Mouse (Mus musculus): Measurements from ENCODE around the gene Ccr8. TPM values are rescaled to one million over a fixed set of nuclear protein-coding genes. Genes with fewer than 3 reads are reported as not detected.

Ccr8 gene
- total RNA-seq (2021): not detected
- long read RNA-seq: 0 reads

DNA sequence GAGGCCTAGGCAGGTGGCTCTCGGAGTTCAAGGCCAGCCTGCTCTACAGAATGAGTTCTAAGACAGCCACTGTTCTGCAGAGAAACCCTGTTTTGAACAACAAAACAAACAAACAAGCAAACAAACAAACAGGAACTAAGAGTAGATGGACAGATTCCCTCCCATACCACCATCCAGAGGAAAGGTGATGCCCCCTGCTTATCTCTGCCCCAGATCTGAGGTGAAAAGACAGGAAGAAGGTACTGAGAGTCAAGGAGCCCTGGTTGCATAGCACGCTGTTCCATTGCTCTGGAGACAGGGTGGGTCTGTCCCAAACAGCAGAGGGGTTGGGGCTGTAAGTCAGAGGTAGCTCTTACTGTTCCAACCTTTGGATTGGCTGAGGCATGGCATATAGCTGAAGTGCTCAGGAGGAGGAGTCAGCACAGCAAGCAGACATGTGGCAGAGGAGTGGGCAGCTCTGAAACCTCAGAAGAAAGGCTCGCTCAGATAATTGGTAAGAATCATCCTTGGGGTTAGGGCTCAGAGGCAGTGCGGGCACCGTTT is at the start of gene Ccr8:
TSS of gene Ccr8 (plus strand) at position 419 of the 543 bp plus-strand sequence.
- no peak for DNase-seq (ENCODE audit: low spot score in 2 of 2)

DNA sequence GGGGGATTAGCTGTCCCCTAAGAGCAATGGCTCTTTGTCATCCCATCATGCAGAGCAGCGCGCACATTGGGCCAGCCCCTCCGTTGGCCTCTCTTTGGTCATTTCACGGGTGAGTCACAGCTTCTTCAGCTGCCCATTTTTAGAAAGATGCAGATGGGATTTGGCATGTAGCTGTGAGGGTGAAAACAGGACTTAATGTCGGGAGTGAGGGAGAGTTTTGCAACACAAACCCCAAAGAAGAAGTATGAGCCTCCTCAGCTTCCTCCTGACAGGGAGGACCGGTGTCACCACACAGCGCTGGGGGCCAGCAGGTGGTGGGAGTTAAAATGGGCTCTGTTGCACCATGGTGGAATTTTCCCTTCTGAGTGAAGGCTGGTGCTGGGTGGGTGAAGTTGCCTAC is 48.8 kb upstream of the Ccr8 start:
- no peak for DNase-seq (ENCODE audit: low spot score in 2 of 2)

DNA sequence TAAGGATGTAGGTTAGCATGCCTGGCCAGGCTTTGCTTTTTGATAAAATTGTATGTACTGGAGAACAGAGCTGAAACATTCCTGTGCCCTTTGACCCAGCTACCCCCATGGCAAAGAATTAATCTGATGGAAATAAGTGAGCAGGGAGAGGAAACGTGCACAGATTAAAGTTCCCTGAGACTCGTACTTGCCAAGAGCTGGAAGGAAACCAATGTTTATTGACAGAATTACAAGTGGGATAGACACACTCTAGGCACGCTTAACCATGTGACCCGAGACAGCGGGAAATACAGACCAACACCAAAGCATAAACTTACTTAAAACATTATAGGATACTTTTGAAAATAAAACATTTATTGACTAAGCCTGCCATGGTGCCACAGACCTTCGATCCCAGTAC is 43.4 kb upstream of the Ccr8 start:
- no peak for DNase-seq (ENCODE audit: low spot score in 2 of 2)

DNA sequence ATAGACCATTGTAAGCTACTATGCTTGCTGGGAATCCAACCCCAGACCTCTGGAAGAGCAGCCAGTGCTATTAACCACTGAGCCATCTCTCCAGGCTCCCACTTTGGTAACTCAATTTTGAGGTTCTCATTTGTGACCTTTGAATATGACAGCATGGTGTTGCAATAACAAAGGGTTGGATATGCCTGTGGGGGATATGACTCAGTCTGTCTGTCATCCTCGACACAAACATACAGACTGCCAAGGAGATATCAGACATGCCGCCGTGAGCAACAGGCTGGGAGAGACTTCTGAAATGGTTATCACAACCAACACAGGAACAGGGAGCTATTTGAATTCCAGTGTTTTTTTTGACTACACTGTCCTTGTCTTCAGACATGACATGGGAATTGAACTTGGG is 42.5 kb upstream of the Ccr8 start:
- DNase-seq (ENCODE audit: low spot score in 2 of 2): no peak

DNA sequence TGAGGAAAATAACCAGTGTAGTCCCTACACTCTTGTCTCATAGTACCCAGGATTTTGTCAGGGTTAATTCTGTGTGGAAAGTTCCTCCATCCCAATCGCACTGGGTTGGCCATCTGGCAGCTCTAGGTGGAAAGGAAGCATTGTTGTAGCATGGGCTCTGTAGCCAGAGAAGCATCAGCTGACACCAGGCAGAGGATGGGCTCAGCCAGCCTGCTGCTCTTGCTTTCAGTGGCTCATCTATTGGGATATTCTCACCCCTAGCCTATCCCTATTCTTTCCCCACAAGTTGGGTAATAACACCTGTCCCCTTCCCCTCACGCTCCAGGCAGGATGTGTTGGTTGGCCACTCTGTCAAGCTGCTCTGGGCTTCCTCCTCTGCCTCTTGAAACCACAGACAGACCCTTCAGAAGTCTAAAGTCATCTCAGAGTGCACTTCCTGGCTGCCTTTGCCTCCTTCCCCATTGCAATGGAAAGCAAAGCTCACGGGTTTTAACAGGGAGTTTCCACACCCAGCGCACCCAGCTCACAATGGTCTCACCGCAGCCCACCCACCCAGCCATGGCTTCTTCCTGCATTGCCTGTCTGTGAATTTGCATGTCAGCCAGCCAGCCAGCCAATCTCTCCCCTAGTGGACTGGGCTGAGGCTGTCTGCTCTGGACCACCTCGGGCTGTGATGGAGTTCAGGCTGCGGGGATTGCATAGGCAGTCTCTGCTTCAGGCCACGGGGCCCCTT is 37.2 kb upstream of the Ccr8 start:
- peak in 1 of 2 experiments; percentile 42 for DNase-seq (ENCODE audit: low spot score in 2 of 2)

DNA sequence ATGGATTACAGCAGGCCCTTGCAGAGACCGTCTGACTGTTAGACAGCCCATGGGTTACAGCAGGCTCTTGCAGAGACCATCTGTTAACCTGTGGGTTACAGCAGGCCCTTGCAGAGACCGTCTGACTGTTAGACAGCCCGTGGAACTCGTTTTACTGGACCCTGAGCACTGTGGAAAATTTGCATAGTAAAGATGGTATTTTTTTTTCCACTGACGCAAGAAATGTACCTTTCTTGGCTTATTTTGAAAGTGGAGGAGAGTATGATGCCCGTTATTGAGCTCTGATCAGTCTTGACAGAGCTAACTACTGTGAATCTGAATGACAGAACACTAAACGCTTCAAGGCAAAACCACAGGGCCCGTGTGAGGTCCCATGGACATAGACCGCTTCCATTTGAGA is 35.7 kb upstream of the Ccr8 start:
- no peak for DNase-seq (ENCODE audit: low spot score in 2 of 2)

DNA sequence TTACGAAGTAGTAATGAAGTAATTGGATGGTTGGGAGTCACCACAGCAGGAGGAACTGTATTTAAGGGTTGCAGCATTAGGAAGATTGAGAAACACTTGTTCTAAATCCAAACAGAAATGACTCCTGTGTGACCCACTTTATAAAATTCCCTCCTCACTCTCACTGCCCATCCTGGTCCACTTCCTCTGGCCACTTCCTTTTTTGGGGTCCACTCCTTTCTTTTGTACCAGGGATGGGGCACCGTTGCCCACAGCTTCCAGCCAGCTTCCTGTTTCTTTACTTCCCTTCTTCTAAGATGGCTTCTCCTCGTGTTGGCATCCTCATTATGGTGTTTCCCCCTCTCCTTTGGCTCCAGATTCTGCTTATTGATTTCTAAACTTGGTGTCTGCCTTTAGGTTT is 33.2 kb upstream of the Ccr8 start:
- no peak for DNase-seq (ENCODE audit: low spot score in 2 of 2)

DNA sequence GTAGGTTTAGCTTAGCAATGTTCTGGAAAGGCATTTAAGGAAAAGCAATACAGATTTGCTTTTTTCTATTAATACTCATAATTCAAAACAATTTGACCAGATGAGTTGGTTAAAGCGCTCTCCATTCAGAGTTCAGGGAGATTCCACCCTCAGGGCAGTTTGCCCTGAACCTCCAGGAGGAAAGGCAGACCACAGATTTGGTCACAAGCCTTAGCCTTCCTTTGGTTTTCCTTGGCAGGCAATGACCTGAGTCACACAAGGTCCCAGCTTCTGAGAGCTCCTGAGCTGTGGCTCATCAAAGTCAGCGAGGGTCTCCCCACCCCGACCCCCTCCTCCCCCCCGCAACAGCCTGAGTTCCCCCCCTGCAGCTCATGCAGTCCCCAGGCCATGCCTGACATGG is 27.6 kb upstream of the Ccr8 start:
- no peak for DNase-seq (ENCODE audit: low spot score in 2 of 2)

DNA sequence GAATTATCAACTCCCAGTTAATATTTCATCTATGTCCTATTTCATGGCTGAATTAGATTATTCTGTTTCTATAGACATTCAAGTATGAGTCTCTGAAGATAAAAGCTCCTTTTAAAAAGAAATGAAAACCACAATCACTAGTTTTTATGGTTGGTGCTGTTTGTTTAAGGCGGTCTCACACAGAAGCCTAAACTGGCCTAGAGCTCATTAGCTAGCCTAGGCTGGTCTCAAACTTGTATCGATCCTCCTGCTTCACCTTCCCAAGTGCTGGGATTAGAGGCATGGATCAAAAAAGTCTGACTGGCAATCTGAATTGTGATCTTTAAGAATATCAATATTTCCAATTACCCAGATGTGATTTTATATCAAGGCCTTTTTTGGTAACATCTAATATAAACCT is 24.3 kb upstream of the Ccr8 start:
- DNase-seq (ENCODE audit: low spot score in 2 of 2): no peak

DNA sequence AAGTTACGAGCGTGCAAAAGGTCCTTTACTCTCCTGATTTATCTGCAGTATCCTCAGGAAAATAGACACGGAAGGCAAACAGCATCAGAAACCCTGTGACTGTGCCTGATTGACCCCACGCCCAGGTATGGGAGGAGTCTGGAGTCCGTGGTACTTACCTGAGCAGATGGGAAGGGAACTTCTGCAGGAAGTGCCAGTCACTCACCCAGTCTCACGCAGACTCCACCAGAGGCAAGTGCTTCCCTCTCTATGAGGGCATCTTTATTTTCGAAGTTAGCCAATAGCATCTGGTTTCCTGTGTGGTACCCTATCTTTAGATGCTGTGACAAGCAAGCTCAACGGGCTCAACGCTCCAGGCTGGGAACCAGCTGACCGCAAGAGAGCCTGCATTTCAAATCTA is 23.9 kb upstream of the Ccr8 start:
- no peak for DNase-seq (ENCODE audit: low spot score in 2 of 2)

DNA sequence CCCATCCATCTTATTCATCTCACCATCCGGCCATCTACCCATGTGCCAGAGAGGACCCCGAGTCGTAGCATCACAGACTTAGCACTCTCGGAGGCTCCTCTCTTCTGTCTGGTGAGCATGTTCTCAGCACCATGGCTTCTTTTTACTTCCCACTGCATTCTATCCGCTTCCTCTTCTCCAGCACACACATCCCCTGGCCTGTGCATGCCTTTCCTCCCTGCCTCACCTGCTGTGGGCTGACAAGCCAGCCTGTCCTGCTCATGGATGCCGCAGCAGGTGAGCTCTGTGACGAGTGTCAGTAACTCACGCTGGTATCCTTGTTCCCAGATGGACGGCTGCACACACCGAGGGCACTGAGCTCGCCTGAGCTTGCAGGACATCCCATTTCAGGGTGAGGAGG is 22.1 kb upstream of the Ccr8 start, which contains the start of gene Cx3cr1:
TSS of gene Cx3cr1 (minus strand) at position 101 of the 400 bp plus-strand sequence.
- DNase-seq (ENCODE audit: low spot score in 2 of 2): no peak

DNA sequence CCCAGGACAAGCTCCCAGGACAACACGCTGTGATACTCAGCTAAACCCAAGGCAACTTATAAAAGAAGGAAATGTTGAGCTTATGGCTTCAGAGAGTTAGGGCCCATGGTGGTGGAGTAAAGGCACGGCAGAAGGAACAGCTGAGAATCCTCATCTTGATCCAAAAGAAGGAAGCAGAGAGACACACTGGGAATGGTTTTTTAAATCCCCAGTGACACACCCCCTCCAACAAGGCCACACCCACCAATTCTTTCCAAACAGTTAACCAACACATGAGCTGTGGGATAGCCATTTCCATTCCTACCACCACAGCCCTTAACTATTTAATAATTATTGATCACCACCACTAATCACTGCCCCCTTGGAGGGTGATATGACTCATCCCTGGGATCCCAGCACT is 20.7 kb upstream of the Ccr8 start:
- no peak for DNase-seq (ENCODE audit: low spot score in 2 of 2)

DNA sequence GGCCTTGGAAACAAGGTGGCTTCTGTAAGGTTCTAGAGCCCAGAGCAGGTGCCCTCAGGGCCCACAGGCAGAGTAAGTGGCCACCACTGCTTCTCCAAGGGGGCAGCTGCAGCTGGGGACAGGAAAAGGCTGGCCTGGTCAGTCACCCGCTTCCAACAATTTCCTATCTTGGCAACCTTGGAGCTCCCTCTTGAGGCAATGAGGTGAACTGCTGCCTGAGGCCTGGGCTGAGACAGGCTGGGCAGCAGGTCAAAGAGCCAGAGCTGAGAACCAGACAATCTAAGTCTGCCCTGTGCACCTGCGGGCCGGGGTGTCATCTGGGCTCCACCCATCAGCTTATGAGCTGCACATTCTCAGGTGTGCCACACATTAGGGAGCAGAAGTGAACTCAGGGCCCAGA is 18.7 kb upstream of the Ccr8 start:
- peak; percentile 85 to 86 for DNase-seq (ENCODE audit: low spot score in 2 of 2)

DNA sequence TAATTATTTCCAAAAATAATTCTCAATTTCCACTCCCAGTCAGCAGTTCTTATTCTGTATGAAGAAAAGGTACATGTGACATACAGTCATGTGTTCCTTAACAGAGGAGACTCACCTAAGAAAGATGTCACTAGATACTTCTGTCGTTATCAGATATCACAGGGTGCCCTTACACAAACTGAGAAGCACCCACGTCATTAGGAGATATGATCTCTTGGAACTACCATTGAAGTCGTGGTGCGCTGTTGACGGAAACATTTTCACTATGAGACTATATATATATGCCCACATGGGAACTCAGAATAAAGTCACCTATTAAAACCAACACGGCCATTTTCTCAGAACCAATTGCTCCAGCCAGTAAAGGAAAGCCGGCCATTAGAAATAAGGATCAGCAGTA is 17.4 kb upstream of the Ccr8 start:
- no peak for DNase-seq (ENCODE audit: low spot score in 2 of 2)

DNA sequence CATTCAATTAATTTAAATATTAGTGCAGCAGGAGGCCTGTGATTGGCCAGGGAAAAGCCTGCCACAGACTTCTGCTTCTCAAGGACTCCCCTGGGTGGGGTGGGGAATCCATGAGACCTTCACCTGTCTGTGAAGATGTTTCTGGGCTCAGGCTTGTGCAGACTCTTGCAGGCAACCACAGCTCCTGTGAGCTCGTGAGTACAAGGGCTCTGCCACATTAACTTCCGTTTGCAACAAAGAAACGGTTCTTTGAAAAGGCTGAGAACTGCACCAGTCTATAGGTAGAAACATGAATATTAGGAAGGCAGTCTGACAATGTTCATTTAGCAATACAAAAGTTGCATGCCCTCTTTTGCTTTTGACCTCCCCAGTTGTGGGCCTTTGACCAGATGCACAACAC is 13.7 kb upstream of the Ccr8 start:
- no peak for DNase-seq (ENCODE audit: low spot score in 2 of 2)

DNA sequence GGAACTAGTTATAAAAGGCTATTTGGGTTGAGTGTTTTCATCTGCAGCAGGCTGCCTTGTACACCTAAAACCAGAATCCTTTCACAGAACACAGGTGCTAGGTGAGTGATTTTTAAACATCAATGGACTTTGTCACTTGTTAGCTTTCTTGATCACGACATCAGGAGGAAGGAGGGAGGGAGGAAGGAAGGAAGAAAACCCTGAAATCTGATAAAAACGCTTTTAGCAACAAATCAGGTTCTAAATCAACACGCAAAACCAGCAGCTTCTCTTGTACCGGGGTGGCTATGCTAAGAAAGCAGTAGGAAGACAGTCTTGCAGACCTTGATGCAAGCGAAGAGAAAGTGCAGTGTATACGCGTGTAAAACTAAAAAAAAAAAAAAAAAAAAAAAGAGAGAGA is 12.0 kb upstream of the Ccr8 start:
- no peak for DNase-seq (ENCODE audit: low spot score in 2 of 2)

DNA sequence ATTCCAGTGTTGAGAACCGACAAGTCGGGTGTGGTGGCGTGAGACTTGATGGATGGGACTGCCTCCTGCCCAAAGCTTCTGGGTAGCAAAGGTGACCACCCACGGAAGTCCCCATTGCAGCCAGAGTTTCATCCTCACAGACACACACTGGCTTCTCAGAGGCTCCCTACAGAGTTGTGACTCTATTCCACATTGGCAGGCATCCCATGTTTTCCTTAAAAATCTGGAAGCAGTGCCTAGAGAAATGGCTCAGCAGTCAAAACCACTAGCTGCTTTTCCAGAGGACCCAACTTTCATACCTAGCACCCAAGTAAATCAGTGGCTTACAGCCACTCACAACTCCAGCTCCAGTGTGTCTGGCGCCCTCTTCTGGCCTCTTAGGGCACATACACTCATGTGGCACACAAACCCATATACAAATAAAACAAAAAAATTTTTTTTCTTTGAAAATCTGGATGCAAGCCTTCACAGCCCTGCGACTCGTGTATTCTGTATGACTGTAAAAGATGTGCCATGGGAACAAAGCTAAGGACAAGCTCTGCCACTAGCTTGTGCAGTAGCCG is 11.3 kb upstream of the Ccr8 start:
- DNase-seq (ENCODE audit: low spot score in 2 of 2): peak in 1 of 2 experiments; percentile 45

DNA sequence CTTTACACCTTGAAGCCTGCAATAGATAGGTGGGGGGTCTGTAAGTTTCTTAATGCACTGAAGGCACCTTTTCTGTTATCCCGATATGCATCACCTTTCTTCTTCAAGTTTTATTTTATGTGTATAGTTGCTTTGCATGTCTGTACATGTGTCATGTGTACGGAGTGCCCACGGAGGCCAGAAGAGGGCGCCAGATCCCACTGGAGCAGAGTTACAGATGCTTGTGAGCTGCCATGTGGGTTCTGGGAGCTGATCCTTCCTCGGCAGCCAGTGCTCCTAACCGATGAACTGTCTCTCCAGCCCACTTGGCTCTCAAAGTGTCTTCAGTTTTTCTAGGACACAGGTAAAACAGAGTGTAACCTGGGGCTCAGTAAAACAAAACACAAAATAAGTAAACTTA is 10.7 kb upstream of the Ccr8 start:
- no peak for DNase-seq (ENCODE audit: low spot score in 2 of 2)

DNA sequence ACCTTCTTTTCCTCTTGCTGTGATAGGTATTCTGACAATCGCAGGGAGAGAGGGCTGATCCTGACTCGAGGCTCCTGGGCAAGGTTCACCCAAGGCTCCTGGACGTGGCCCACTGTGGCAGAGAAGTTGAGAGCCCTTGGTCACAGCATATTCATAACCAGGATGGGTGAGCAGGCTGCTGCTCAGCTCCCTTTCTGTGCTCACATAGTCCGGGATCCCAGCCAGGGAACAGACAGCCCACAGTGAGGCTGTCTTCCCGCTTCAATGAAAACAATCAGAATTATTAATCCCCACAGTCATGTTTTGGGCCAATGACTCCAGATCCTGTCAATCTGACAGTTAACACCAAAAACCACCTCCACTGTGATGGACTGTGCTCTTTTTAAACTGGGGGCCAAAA is 9.9 kb upstream of the Ccr8 start:
- DNase-seq (ENCODE audit: low spot score in 2 of 2): peak; percentile 61 to 72

DNA sequence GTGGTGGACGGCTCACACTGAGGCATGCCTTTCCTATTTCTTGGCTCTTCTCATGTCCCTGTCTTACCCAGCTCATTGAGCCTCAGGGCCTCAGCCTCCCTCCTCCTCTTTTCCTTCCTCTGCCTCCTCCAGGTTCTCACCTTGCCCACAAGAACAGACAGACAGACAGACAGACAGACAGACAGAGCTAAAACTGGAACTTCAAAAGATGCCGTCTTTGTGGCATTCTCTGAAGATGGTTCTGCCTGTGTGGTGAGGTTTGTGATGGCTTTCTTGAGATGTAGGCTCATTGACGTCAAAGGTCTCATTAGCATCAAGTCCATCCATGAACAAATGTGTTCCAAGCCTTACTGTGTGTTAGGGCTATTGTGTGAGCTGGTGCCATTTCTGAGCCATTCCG is 9.2 kb upstream of the Ccr8 start:
- no peak for DNase-seq (ENCODE audit: low spot score in 2 of 2)

DNA sequence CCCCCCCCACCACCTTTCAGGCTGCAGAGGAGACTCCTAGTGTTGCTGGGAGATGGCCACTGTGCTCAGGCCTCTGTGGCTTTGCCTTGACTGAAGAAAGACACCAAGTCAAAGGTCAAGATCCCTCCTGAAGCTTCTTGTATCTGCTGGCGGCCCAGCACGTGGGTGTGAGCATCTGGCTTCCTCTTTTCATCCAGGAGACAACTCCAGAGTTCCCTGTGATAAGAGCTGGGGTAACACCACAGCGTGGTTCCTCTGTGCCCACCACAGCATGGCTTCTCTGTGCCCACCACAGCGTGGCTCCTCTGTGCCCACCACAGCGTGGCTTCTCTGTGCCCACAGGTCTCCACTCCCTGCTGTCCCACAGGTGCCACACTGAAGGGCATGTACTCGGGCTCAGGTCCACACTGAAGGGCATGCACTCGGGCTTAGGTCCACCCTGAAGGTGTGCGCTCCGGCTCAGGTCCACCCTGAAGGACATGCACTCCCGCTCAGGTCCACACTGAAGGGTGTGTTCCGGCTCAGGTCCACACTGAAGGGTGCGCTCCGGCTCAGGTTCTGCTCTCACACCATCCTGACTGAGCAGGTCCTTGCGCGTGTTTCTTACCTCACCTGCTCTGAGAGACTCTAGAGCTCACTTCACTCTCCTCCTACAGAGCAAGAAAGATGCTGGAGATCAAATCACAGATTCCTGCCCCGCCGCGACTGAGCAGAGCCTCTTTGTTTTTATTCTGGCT is 8.6 kb upstream of the Ccr8 start:
- DNase-seq (ENCODE audit: low spot score in 2 of 2): no peak

DNA sequence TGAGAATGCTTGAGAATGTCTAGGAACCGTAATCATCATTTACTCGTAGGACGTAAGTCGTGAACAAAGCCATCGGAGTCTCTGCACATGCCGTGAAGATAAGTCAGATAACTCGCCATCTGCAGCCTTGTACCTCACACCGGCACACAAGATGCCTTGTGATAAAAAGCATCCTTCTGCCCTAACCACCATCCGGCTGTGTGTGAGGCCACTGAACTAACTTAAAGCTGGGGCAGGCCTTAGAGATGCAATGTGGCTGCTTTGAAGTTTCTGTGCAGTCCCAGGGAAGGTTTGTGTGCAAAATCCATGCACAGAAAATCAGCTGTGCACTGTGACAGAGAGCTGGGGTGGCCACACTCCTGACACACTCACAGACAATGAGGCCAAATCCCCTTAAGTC is 7.5 kb upstream of the Ccr8 start:
- no peak for DNase-seq (ENCODE audit: low spot score in 2 of 2)
